Mouse (Mus musculus) brain, embryonic 14.5 days (tissue): ENCODE measurements at regions not wholly inside any gene's neighbourhood (a gene's known extent, or its start where the extent isn't known, plus 50 kb on each side); places are given as distances from the start of the nearest gene placed in this dataset.
"Not testable (repeated sequence)": the region's sequence is repeated elsewhere in the genome, so short reads cannot be mapped to it uniquely, and the experiment has no call there.

ENCODE experiments used
- DNase-seq: peaks from one replicate; pipeline ENCODE4 v3.0.0-alpha.2; 2011; ENCODE audit warnings: low read depth
- CTCF ChIP-seq: fragments of 200-500 bp; IDR thresholded peaks from 2 replicates; pipeline ENCODE4 v1.5.1; 2012; ENCODE audit warnings: inconsistent platforms, mild to moderate bottlenecking, moderate library complexity, borderline replicate concordance; ENCODE audit not compliant: insufficient read depth, insufficient read length; ENCODE audit errors: extremely low read depth
- POLR2A ChIP-seq: fragments of 200-500 bp; IDR thresholded peaks from 2 replicates; pipeline ENCODE4 v1.6.1; 2012; ENCODE audit warnings: mild to moderate bottlenecking, inconsistent platforms, borderline replicate concordance; ENCODE audit not compliant: poor library complexity, insufficient read depth, insufficient read length, severe bottlenecking; ENCODE audit errors: extremely low read depth

DNA sequence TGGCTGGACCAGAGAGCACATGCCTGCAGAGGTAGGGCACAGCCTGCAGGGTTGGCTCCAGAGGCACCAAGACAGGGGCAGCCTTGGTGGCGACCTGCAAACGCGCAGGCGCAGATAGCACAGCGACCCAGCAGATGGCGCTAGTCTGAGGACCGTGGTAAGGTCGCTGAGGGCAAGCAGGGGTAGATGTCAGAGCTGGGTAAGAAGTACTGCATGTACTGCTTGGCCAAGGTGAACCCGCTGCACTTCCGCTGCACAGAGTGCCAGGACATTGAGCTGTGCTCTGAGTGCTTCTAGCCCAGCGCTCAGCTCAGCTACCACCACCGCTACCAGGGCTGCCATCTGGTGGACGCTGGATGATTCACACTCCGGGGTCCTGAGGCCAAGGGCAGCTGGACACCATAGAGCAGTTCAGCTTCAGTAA is 68.3 kb downstream of the Hsp90b1 start:
- DNase-seq: peak; percentile 86
- TF ChIP-seq CTCF: peak; percentile 66

DNA sequence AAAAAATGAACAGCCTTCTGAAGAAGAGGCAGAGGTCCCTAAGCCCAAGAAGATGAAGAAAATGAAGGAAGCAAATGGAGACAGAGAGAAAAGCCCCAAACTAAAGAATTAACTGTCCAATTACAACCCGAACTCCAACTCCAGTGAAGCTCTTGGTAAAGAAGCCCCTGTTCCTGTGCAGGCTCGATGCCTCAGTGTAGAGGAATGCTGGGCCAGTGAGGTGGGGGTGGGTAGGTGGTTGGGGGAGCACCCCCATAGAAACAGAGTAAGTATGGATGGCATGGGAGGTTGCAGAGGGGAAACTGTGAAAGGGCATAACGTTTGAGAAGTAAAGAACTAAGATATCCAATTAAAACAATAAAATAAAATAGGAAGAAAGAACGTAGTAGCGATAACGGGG is 68.8 kb downstream of the Hsp90b1 start:
- not testable (repeated sequence) for DNase-seq

DNA sequence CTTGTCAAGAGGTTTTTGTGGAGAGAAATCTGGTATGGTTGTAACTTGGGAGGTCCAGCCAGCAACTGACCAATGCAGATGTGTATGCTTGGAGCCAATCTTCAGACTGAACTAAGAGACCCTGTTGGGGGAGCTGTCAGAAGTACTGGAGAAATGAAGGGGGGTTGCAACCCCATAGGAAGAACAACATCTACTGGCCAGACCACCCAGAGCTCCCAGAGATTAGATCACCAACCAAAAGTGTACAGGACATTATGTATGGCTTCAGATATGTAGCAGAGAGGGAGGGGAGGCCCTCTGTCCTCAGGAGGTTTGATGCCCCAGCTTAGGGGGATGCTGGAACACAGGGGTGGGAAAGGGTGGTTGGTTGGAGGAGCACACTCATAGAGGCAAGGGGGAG is 78.6 kb downstream of the Hsp90b1 start:
- not testable (repeated sequence) for DNase-seq

DNA sequence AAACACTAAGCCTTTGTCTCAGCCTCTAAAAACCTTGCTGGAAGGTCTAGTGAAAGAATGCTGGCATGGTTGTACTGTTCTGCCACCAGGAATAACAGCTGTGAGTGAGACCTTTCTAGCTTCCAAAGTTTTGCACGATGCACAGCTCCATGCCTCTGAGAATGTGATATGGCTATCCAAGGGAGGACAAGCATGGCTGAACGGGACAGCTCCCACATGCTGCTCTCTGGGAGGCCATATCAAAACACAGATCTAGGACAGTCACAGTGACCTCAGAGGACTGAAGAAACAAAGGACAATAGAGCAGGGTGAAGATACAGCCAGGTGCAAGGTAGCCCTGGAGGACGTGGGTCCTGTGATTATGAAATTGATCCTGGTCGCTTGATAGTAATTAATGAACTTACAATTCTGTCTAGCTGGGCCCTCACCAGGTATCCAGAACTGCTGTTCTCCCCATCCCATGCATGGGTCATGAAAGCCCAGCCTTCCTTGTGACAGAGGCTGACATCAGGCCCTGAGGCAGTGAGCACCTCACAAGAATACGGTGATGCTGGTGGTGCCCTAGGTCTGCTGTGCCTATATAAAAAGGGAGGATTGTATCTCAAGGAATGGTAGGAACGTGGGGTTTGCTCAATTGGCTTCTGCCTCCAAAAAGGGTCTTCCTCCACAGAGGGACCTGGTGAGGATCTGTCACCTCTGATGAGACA is 87.2 kb downstream of the Hsp90b1 start:
- not testable (repeated sequence) for DNase-seq

DNA sequence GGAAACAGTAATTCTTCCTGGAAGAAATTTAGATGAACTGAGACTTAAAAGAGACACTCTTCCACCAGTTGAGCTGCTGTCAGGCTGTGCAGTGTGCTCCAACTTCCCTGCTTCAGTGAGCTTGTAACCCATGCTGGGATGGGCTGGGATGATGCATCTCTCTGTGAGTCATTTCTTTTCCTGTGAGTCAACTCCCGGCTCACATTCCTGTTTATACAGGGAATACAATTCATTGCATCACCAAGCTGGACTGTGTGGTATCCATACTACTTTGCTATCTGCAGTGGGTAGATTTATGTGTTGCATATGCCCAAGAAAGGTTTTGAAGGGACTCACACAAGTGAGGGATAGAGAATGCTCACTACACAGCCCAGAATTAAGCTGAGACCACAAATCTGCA is 93.0 kb downstream of the Hsp90b1 start:
- not testable (repeated sequence) for DNase-seq

DNA sequence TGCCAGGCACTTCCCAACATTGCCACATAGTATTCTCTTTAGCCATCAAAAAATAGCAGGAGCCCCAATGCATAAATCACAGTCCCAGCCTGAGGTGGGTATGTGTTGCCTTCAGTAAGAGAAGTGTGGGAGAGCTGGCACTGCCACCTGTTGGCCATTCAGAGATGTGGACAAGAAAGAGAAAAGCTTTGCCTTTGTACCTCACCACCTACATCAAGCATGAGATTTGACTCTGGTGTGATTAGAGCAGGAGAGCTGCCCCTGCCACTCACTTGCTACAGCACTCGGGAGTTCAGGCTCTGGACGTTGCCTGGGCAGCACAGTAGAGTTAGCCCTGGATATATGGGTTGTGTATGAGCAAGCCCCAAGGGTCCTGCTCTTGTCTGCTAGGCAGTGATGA is 95.3 kb downstream of the Hsp90b1 start:
- peak; percentile 22; the same call in 1 of the 2 replicates for TF ChIP-seq CTCF
- peak; percentile 1 for DNase-seq

DNA sequence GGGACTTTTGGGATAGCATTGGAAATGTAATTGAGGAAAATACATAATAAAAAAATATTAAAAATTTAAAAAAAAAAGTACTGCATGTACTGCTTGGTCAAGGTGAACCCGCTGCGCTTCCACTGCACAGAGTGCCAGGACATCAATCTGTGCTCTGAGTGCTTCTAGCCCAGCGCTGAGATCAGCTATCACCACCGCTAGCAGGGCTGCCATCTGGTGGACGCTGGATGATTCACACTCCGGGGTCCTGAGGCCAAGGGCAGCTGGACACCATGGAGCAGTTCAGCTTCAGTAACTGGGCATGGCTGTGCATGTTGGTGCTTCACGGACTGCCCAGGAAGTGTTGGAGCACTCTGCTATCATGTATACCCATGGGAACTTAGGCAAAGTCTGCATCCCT is 102.1 kb upstream of the Syn3 start:
- peak; percentile 0 for DNase-seq

DNA sequence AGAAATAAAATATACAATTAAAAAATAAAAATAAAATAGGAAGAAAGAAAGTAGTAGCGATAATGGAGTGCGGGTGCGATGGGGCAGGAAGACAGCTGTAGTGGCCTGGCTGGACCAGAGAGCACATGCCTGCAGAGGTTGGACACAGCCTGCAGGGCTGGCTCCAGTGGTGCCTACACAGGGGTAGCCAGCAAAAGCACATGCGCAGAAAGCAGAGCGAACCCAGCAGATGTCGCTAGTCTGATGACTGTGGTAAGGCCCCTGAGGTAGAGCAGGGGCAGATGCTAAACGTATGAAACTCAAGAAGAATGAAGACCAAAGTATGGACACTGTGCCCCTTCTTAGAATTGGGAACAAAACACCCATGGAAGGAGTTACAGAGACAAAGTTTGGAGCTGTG is 101.3 kb upstream of the Syn3 start:
- not testable (repeated sequence) for DNase-seq

DNA sequence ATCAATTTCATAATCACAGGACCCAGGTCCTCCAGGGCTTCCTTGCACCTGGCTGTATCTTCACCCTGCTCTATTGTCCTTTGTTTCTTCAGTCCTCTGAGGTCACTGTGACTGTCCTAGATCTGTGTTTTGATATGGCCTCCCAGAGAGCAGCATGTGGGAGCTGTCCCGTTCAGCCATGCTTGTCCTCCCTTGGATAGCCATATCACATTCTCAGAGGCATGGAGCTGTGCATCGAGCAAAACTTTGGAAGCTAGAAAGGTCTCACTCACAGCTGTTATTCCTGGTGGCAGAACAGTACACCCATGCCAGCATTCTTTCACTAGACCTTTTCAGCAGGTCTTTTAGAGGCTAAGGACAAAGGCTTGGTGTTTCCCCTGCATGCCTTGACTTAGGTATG is 91.5 kb upstream of the Syn3 start:
- not testable (repeated sequence) for DNase-seq

DNA sequence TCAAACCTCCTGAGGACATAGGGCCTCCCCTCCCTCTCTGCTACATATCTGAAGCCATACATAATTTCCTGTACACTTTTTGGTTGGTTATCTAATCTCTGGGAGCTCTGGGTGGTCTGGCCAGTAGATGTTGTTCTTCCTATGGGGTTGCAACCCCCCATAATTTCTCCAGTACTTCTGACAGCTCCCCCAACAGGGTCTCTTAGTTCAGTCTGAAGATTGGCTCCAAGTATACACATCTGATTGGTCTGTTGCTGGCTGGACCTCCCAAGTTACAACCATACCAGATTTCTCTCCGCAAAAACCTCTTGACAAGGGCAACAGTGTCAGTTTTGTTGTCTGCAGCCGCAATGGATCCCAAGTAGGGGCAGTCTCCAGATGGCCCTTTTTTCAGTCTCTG is 68.2 kb upstream of the Syn3 start:
- not testable (repeated sequence) for DNase-seq

DNA sequence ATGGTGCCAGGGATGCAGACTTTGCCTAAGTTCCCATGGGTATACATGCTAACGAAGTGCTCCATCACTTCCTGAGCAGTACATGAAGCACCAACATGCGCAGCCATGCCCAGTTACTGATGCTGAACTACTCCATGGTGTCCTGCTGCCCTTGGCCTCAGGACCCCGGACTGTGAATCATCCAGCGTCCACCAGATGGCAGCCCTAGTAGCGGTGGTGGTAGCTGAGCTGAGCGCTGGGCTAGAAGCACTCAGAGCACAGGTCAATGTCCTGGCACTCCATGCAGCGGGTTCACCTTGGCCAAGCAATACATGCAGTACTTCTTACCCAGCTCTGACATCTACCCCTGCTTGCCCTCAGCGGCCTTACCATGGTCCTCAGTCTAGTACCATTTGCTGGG is 57.1 kb upstream of the Syn3 start:
- DNase-seq: no peak
- no peak for TF ChIP-seq POLR2A
- TF ChIP-seq CTCF: no peak
